8 mouse cellular contexts compared by ENCODE assay signal in the genomic region with DNA sequence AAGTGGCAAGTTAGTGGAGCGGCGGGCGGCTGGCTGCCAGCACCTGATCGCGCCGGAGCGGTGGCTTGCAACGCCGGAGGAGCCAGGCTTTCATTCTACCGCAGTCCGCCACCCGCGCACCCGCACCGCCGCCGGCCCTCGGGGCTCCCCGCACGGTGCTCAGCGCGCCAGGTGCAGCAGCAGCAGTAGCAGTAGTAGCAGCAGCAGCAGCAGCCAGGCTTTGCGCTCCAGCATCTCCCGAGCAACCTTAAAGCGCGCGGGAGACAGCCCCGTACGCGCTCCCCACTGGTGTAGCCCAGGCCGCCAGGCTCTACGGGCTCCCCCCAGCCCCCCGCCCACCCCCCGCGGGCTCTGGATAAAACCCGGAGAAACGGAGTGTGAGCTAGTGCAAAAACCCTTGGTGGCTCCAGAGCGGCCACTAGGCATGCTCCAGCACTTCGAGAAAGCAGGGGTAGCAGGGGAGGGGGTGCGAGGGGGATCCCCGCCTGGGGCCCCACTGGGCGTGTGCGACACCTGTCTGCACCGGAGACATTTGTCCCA. TPM values are rescaled to one million over a fixed set of nuclear protein-coding genes. Genes with fewer than 3 reads are reported as not detected.
DNase-seq lines count a peak whose midpoint lies in the region; ATAC-seq lines count a peak whose summit lies in the region.

No protein-coding gene starts in this region.

- H3K4me3 ChIP-seq in embryonic facial prominence, embryonic 12.5 days: peak overlapping the region; percentile 48
- H3K4me3 ChIP-seq in intestine, embryonic 16.5 days (ENCODE audit: low read length): peak overlapping the region; percentile 49
- peak overlapping the region; percentile 37 for H3K4me3 ChIP-seq in liver, embryonic 11.5 days (ENCODE audit: low read depth, low read length)

- peak overlapping the region; percentile 36 for H3K9ac ChIP-seq in embryonic facial prominence, embryonic 12.5 days
- peak overlapping the region; percentile 51 for H3K9ac ChIP-seq in intestine, embryonic 16.5 days (ENCODE audit: low read depth, low read length)
- H3K9ac ChIP-seq in liver, embryonic 11.5 days (ENCODE audit: low read depth, low read length): no peak overlapping the region

- peak; percentile 15 for DNase-seq in thymus, postnatal 4 days
- DNase-seq in thymus, postnatal 25 days: no peak
- DNase-seq in liver, embryonic 11.5 days (ENCODE audit: low spot score): no peak
- peak; percentile 69 for DNase-seq in right cerebral cortex, postnatal 14 days
- DNase-seq in natural killer cell, adult 2 months (ENCODE audit: low spot score in 2 of 2): no peak
- no peak for DNase-seq in yolk sac, embryonic 10.5 days (ENCODE audit: low spot score)

- 0 out of 2 replicates have a peak, but pooled peaks cover 4% of the 10 kb centered on the region for H3K4me1 ChIP-seq in embryonic facial prominence, embryonic 12.5 days
- peaks cover 4% of the 10 kb centered on the region; the same call in 1 of the 2 replicates for H3K4me1 ChIP-seq in intestine, embryonic 16.5 days (ENCODE audit: control insufficient read depth, insufficient read depth, low read length)
- H3K4me1 ChIP-seq in liver, embryonic 11.5 days (replicated peaks; ENCODE audit: control insufficient read depth, insufficient read depth, low read length): no peaks in the 10 kb centered on the region

- peaks cover 48% of the 10 kb centered on the region for H3K27me3 ChIP-seq in embryonic facial prominence, embryonic 12.5 days
- peaks cover 32% of the 10 kb centered on the region for H3K27me3 ChIP-seq in intestine, embryonic 16.5 days (replicated peaks; ENCODE audit: control insufficient read depth, insufficient read depth, low read length)
- peaks cover 30% of the 10 kb centered on the region for H3K27me3 ChIP-seq in liver, embryonic 11.5 days (replicated peaks; ENCODE audit: control insufficient read depth, insufficient read depth, low read length)

- H3K27ac ChIP-seq in embryonic facial prominence, embryonic 12.5 days: no peak overlapping the region
- no peak overlapping the region for H3K27ac ChIP-seq in intestine, embryonic 16.5 days (ENCODE audit: low read length)
- H3K27ac ChIP-seq in liver, embryonic 11.5 days (ENCODE audit: low read depth, low read length): no peak overlapping the region

- H3K4me2 ChIP-seq in embryonic facial prominence, embryonic 12.5 days (replicated peaks): peak overlapping the region; percentile 93
- H3K4me2 ChIP-seq in intestine, embryonic 16.5 days (ENCODE audit: low read depth, low read length): peak overlapping the region; percentile 78
- H3K4me2 ChIP-seq in liver, embryonic 11.5 days: peak overlapping the region; percentile 64

- ATAC-seq in embryonic facial prominence, embryonic 12.5 days (ENCODE audit: insufficient number of reproducible peaks, insufficient read depth, low FRiP score, low TSS enrichment): peak; percentile 84
- ATAC-seq in intestine, embryonic 16.5 days: peak; percentile 58; the same call in 1 of the 2 replicates
- ATAC-seq in liver, embryonic 11.5 days (replicated peaks; ENCODE audit: low FRiP score): no peak

- under 1% methylated on average over 37 of the region's 44 CpGs for whole genome bisulfite sequencing in embryonic facial prominence, embryonic 12.5 days
- WGBS in intestine, embryonic 16.5 days: under 1% methylated on average over 36 of the region's 44 CpGs
- 2% methylated on average over 41 of the region's 44 CpGs for WGBS in liver, embryonic 11.5 days

- no peaks in the 10 kb centered on the region for H3K36me3 ChIP-seq in embryonic facial prominence, embryonic 12.5 days
- no peaks in the 10 kb centered on the region for H3K36me3 ChIP-seq in intestine, embryonic 16.5 days (ENCODE audit: control insufficient read depth, insufficient read depth, low read length)
- no peaks in the 10 kb centered on the region for H3K36me3 ChIP-seq in liver, embryonic 11.5 days (ENCODE audit: control insufficient read depth, insufficient read depth, low read length)

- H3K9me3 ChIP-seq in embryonic facial prominence, embryonic 12.5 days: no peaks in the 10 kb centered on the region
- no peaks in the 10 kb centered on the region for H3K9me3 ChIP-seq in intestine, embryonic 16.5 days (ENCODE audit: control insufficient read depth, low read length)
- no peaks in the 10 kb centered on the region for H3K9me3 ChIP-seq in liver, embryonic 11.5 days (ENCODE audit: control insufficient read depth, low read length)

RNA-seq across cellular contexts. Expression of gene Dpp10, which starts 0.5 kb away (rescaled TPM):
- 0.51 and 0.54 TPM in 2 replicates for polyA plus RNA-seq in embryonic facial prominence, embryonic 12.5 days (2016; fragmentation: Nextera tagmentation; extraction: Ambion mirVana)
- polyA plus RNA-seq in intestine, embryonic 16.5 days (2015; fragmentation: Nextera tagmentation; extraction: Ambion mirVana): 0.71 and 0.79 TPM in 2 replicates
- not detected in 2 replicates for polyA plus RNA-seq in liver, embryonic 11.5 days (2014; fragmentation: Nextera tagmentation; extraction: Ambion mirVana)

Comparison
In these comparisons a context has a peak if more than half of its experiments do, and no peak if none do; other contexts are left out.
1. DNase-seq: peak in thymus, postnatal 4 days (single experiment) and right cerebral cortex, postnatal 14 days (single experiment); none in thymus, postnatal 25 days (single experiment), liver, embryonic 11.5 days (single experiment), natural killer cell, adult 2 months (0 of 2) and yolk sac, embryonic 10.5 days (single experiment).
2. Peak in every context shown above with its lines, with median percentiles within 50 percentile points of each other: H3K4me2 ChIP-seq and H3K4me3 ChIP-seq.